Mouse (Mus musculus): ENCODE data around the gene Gm13043.
"Not testable (repeated sequence)": the region's sequence is repeated elsewhere in the genome, so short reads cannot be mapped to it uniquely, and the experiment has no call there.

Gm13043 gene

DNA sequence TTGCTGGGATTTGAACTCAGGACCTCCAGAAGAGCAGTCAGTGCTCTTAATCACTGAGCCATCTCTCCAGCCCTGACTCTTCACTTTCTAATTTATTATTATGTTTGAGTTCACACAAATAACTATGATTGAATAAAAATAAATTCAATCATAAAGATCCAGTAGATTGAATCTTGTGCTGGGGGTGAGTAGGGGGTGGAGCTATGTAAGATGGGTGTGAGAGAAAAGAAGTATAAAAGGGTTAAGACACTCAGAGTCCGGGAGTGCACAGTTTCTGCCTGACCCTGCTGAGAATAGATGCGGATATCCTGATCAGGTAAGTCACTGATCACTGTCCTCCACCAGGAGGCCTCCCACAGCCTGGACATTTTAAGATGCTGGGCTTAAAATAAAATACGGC is at the start of gene Gm13043:
TSS of gene Gm13043 (plus strand) at position 301 of the 400 bp plus-strand sequence.
- no peak for DNase-seq (ENCODE audit: low read depth, low spot score)

DNA sequence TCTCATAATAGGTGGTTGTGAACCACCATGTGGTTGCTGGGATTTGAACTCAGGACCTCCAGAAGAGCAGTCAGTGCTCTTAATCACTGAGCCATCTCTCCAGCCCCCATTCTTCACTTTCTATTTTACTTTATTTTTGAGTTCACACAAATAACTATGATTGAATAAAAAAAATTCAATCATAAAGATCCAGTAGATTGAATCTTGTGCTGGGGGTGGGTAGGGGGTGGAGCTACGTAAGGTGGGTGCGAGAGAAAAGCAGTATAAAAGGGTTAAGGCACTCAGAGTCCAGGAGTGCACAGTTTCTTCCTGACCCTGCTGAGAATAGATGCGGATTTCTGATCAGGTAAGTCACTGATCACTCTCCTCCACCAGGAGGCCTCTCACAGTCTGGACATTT is 24.5 kb downstream of the Gm13043 start, which contains the start of gene Gm13040:
TSS of gene Gm13040 (plus strand) at position 301 of the 400 bp plus-strand sequence.
- DNase-seq (ENCODE audit: low read depth, low spot score), result not testable (repeated sequence)

DNA sequence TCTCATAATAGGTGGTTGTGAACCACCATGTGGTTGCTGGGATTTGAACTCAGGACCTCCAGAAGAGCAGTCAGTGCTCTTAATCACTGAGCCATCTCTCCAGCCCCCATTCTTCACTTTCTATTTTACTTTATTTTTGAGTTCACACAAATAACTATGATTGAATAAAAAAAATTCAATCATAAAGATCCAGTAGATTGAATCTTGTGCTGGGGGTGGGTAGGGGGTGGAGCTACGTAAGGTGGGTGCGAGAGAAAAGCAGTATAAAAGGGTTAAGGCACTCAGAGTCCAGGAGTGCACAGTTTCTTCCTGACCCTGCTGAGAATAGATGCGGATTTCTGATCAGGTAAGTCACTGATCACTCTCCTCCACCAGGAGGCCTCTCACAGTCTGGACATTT is 40.3 kb downstream of the Gm13043 start, which contains the start of the genes BC080695 and Gm13057:
TSS of gene BC080695 (plus strand) at position 301 of the 400 bp plus-strand sequence.
TSS of gene Gm13057 (plus strand) at position 310 of the 400 bp plus-strand sequence.
- not testable (repeated sequence) for DNase-seq (ENCODE audit: low read depth, low spot score)
